Mouse (Mus musculus) testis, adult 2 months (tissue): ENCODE data around the gene Cnnm2.

ENCODE experiments used
- CTCF ChIP-seq: fragments of 200-500 bp; IDR thresholded peaks from 2 replicates; pipeline ENCODE4 v1.5.1; 2012; ENCODE audit warnings: low read depth, mild to moderate bottlenecking, inconsistent platforms, low read length, moderate library complexity; ENCODE audit not compliant: control insufficient read depth, insufficient read depth, insufficient replicate concordance
- POLR2A ChIP-seq: fragments of 200-500 bp; IDR thresholded peaks from 2 replicates; pipeline ENCODE4 v1.6.1; 2012; ENCODE audit warnings: low read depth, mild to moderate bottlenecking, inconsistent platforms, low read length, moderate library complexity; ENCODE audit not compliant: control insufficient read depth

DNA sequence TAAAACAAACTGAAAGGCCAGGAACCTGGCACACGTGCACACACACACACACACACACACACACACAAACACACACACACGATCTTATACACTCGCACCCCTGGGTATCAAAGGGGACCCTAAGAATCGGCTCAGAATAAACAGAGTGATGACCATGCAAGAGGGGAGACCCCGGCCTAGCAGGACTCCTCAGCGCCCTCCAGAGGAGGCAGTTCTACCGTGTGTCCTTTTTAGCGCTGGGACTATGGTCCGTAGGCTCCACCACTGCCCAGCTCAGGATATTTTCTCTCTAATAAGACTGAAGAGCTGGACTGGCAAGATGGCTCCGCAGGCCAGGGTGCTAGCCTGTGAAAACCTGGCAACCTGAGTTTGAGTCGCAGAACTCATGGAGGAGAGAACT is 37.0 kb upstream of the Cnnm2 start:
- TF ChIP-seq CTCF, result no peak
- no peak for TF ChIP-seq POLR2A
